Mouse (Mus musculus): ENCODE measurements around the gene Lrrc4c. TPM values are rescaled to one million over a fixed set of nuclear protein-coding genes. Genes with fewer than 3 reads are reported as not detected.

Lrrc4c gene
- polyA plus RNA-seq (2012; rRNA removed): 56.6 and 57.2 TPM in 2 replicates

DNA sequence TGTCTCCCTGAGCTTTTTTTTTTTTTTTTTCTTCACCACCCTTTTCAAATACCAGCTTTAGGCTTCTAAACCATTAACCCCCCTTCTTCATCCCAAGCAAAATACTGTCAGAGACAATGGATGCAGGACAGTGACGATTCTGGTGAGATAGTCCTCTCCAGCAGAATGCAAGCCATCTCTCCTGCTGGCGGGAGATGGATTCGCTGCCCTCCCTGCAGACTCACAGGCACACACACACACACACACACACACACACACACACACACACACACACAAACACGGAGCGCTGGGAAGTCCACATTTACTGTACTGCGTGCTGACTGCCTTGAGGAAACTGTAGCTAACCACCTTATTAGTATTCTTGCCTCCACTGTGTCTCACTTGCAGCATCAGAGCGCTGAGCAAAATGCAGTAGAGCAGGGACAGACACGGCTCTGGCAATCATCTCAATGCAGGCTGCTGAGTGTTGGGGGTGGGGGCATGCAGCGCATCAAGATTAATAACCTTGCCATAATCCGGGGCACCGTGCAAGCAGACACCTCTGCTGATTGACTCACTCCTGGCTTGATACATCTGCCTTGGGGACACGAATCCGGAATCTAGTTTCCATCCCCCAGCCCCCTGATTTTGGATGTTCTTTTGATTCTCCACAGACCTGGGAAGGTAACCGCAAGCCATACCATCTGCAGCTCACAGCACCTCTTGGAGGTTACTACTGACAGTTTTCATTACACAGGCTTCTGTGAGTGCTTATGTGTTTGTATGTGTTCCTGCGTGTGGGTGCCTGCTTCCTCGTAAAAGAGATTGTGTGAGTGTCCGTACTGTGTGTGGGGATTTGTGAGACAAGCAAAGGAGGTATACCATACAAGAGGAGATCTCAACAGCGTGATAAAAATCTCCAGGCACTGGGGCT is at the start of gene Lrrc4c:
TSS of gene Lrrc4c (plus strand) at position 783 of the 913 bp plus-strand sequence.
- peak within 1 kb of the TSS; percentile 81 for H3K27ac ChIP-seq (ENCODE audit: insufficient read depth, low read length)
- H3K4me3 ChIP-seq (ENCODE audit: insufficient read depth, low read length): peak within 1 kb of the TSS; percentile 68
- TF ChIP-seq CTCF (IDR thresholded peaks at IDR 0.05; ENCODE audit: extremely low read depth, insufficient read depth, low read length) (no peak), POLR2A (IDR thresholded peaks at IDR 0.05; ENCODE audit: extremely low read depth, insufficient read depth, low read length) (0 out of 2 replicates have a peak, but pooled peaks have one; percentile 34)
- no peaks in the 10 kb centered on the region for H3K4me1 ChIP-seq (ENCODE audit: control insufficient read depth, insufficient read depth, low read length)

- H3K4me3 ChIP-seq (ENCODE audit: insufficient read depth, low read length): no peak overlapping the region
- H3K27ac ChIP-seq (ENCODE audit: insufficient read depth, low read length): no peak overlapping the region
- no peaks in the 10 kb centered on the region for H3K4me1 ChIP-seq (ENCODE audit: control insufficient read depth, insufficient read depth, low read length)
- TF ChIP-seq POLR2A (IDR thresholded peaks at IDR 0.05; ENCODE audit: extremely low read depth, insufficient read depth, low read length): no peak
- no peak for TF ChIP-seq CTCF (IDR thresholded peaks at IDR 0.05; ENCODE audit: extremely low read depth, insufficient read depth, low read length)
Measured at GRCm38 (mm10) chr2:96275061-96275460, 42.9 kb upstream of the Lrrc4c start.

- Histone ChIP-seq H3K4me1 (ENCODE audit: control insufficient read depth, insufficient read depth, low read length) (no peaks in the 10 kb centered on the region), H3K27ac (ENCODE audit: insufficient read depth, low read length) (no peak overlapping the region), H3K4me3 (ENCODE audit: insufficient read depth, low read length) (no peak overlapping the region)
- TF ChIP-seq CTCF (IDR thresholded peaks at IDR 0.05; ENCODE audit: extremely low read depth, insufficient read depth, low read length) (no peak), POLR2A (IDR thresholded peaks at IDR 0.05; ENCODE audit: extremely low read depth, insufficient read depth, low read length) (no peak)
Measured at GRCm38 (mm10) chr2:96282926-96283325, 35.0 kb upstream of the Lrrc4c start.

DNA sequence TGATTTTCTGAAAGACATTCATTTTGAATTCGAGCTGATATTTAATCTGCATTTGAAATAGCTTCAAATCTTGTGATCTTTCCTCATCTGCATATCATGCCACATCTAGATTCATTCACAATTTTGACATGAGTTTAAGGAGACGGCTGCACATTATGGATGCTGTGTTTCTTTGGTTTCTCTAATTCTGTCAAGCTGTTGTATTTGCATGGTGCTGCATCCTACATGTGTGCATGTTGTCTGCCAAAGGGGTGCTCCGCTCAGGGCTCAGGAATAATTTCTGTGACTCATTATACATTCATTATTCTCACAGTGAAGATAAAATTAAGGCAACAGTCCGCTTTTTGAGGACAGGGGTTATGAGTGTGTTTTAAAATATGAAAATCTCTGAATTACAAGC is 30.5 kb upstream of the Lrrc4c start:
- no peak overlapping the region for H3K4me3 ChIP-seq (ENCODE audit: insufficient read depth, low read length)
- H3K27ac ChIP-seq (ENCODE audit: insufficient read depth, low read length): no peak overlapping the region
- TF ChIP-seq POLR2A (IDR thresholded peaks at IDR 0.05; ENCODE audit: extremely low read depth, insufficient read depth, low read length) (no peak), CTCF (IDR thresholded peaks at IDR 0.05; ENCODE audit: extremely low read depth, insufficient read depth, low read length) (no peak)
- no peaks in the 10 kb centered on the region for H3K4me1 ChIP-seq (ENCODE audit: control insufficient read depth, insufficient read depth, low read length)

DNA sequence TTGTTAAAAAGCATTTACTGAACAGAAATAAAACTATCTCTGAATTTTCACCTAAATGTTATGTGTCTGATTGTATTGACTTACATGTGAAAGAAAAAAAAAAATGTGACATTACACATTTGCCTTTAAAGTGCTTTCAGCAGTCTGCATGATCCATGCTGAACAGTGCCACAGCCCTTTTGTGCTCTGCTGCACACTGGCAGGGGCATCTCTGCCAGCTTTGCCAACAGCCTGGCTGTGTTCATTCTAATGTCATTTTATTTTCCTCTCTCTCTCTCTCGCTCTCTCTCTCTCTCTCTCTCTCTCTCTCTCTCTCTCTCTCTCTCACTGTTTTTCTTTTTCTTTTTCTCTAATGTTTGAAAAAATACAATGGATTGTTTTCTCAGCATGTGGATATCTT is 27.4 kb upstream of the Lrrc4c start:
- no peak for TF ChIP-seq POLR2A (IDR thresholded peaks at IDR 0.05; ENCODE audit: extremely low read depth, insufficient read depth, low read length)
- H3K27ac ChIP-seq (ENCODE audit: insufficient read depth, low read length): no peak overlapping the region
- H3K4me1 ChIP-seq (ENCODE audit: control insufficient read depth, insufficient read depth, low read length): no peaks in the 10 kb centered on the region
- H3K4me3 ChIP-seq (ENCODE audit: insufficient read depth, low read length): no peak overlapping the region

GRCm38 (mm10) chr2:96315034-96315433 is 2.9 kb upstream of the Lrrc4c start:
- Histone ChIP-seq H3K4me1 (ENCODE audit: control insufficient read depth, insufficient read depth, low read length) (no peaks in the 10 kb centered on the region), H3K4me3 (ENCODE audit: insufficient read depth, low read length) (no peak overlapping the region), H3K27ac (ENCODE audit: insufficient read depth, low read length) (no peak overlapping the region)
- TF ChIP-seq POLR2A (IDR thresholded peaks at IDR 0.05; ENCODE audit: extremely low read depth, insufficient read depth, low read length) (no peak), CTCF (IDR thresholded peaks at IDR 0.05; ENCODE audit: extremely low read depth, insufficient read depth, low read length) (no peak)

DNA sequence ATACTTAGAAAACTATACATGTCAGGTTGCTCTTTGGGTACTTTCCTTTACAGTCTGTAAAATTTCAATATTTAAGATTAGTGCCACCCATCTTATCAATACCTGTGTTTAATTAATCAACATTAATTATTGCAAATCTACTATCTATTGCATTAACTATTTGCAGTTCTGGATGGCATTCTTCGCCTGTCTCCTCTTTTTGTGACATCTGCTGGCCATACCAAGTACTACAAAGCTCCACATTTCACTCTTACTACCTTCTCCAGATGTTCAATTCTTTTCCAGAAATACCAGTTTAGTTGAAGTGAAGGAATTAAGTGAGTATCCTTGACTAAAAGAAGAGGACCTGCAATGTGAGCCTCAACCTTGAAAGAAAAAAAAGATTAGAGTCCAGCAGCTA is 1.4 kb upstream of the Lrrc4c start:
- Histone ChIP-seq H3K27ac (ENCODE audit: insufficient read depth, low read length) (no peak overlapping the region), H3K4me3 (ENCODE audit: insufficient read depth, low read length) (no peak overlapping the region), H3K4me1 (ENCODE audit: control insufficient read depth, insufficient read depth, low read length) (no peaks in the 10 kb centered on the region)
- TF ChIP-seq POLR2A (IDR thresholded peaks at IDR 0.05; ENCODE audit: extremely low read depth, insufficient read depth, low read length) (no peak), CTCF (IDR thresholded peaks at IDR 0.05; ENCODE audit: extremely low read depth, insufficient read depth, low read length) (peak; percentile 6; the same call in 1 of the 2 replicates)

- H3K4me3 ChIP-seq (ENCODE audit: insufficient read depth, low read length): peak overlapping the region; percentile 68
- H3K27ac ChIP-seq (ENCODE audit: insufficient read depth, low read length): peak overlapping the region; percentile 81
- no peak for TF ChIP-seq CTCF (IDR thresholded peaks at IDR 0.05; ENCODE audit: extremely low read depth, insufficient read depth, low read length)
- no peak for TF ChIP-seq POLR2A (IDR thresholded peaks at IDR 0.05; ENCODE audit: extremely low read depth, insufficient read depth, low read length)
- no peaks in the 10 kb centered on the region for H3K4me1 ChIP-seq (ENCODE audit: control insufficient read depth, insufficient read depth, low read length)
Measured at GRCm38 (mm10) chr2:96318556-96318955, 587 bp downstream of the Lrrc4c start.

GRCm38 (mm10) chr2:96319201-96319600 is 1.2 kb downstream of the Lrrc4c start:
- Histone ChIP-seq H3K4me1 (ENCODE audit: control insufficient read depth, insufficient read depth, low read length) (no peaks in the 10 kb centered on the region), H3K4me3 (ENCODE audit: insufficient read depth, low read length) (peak overlapping the region; percentile 68), H3K27ac (ENCODE audit: insufficient read depth, low read length) (peak overlapping the region; percentile 74)
- TF ChIP-seq CTCF (IDR thresholded peaks at IDR 0.05; ENCODE audit: extremely low read depth, insufficient read depth, low read length) (no peak), POLR2A (IDR thresholded peaks at IDR 0.05; ENCODE audit: extremely low read depth, insufficient read depth, low read length) (peak; percentile 38; the same call in 1 of the 2 replicates)

- no peak for TF ChIP-seq CTCF (IDR thresholded peaks at IDR 0.05; ENCODE audit: extremely low read depth, insufficient read depth, low read length)
- no peak for TF ChIP-seq POLR2A (IDR thresholded peaks at IDR 0.05; ENCODE audit: extremely low read depth, insufficient read depth, low read length)
- Histone ChIP-seq H3K4me1 (ENCODE audit: control insufficient read depth, insufficient read depth, low read length) (no peaks in the 10 kb centered on the region), H3K27ac (ENCODE audit: insufficient read depth, low read length) (peak overlapping the region; percentile 74), H3K4me3 (ENCODE audit: insufficient read depth, low read length) (peak overlapping the region; percentile 68)
Measured at GRCm38 (mm10) chr2:96319649-96320048, 1.7 kb downstream of the Lrrc4c start.
